Mouse (Mus musculus): ENCODE measurements around the gene Gja5.

DNA sequence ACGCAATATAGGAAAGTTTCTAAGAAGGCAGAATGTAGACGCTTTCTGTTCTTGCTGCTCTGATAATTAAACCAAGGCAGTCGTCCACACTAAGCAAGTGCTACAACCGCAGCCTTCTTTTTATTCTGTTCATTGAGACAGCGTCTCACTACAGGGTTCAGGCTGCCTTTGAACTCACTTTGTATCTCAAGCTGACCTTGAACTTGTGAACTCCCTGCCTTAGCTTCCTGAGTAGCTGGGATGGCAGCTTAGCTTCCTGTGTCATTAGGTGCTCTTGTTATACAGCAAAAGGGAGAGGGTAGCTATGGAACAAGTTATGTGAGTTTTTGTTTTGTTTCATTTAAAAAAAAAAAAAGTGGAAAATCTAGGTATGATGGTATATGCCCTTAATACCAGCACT lies 177.7 kb downstream of the Gja5 start:
- TF ChIP-seq CTCF (IDR thresholded peaks at IDR 0.05; ENCODE audit: control insufficient read depth, insufficient read depth, low read length), result no peak
- no peak for TF ChIP-seq POLR2A (IDR thresholded peaks at IDR 0.05; ENCODE audit: borderline replicate concordance, control insufficient read depth, low read depth, low read length)

Data from bone marrow, adult 2 months (tissue).